Mouse (Mus musculus) megakaryocyte-erythroid progenitor cell, adult 5-6 weeks (primary cell): ENCODE measurements around the gene Klhl42. TPM values are rescaled to one million over a fixed set of nuclear protein-coding genes. Genes with fewer than 3 reads are reported as not detected.

Source experiments
- ATAC-seq: replicated peaks from 2 replicates; pipeline ENCODE4 v1.8.0; 2016; ENCODE audit warnings: mild to moderate bottlenecking, inconsistent platforms; ENCODE audit not compliant: severe bottlenecking, poor library complexity, low FRiP score, low TSS enrichment
- total RNA-seq, 2 experiments: library from RNA; stranded (forward) in 1 of 2; stranded (reverse) in 1 of 2; fragments of 200-1000, 215-1000 nt in 1 of 2; fragments of >200 nt in 1 of 2; fragmentation: Nextera tagmentation in 1 of 2; gene quantifications; 2 replicates each; pipeline ENCODE4 v1.2.3; 2014 to 2017

Klhl42 gene
- total RNA-seq, 2 experiments from 2014 or later, result 7.3 to 11.2 TPM

- no peak for ATAC-seq
These were observed 47.1 kb downstream of the Klhl42 start for GRCm38 (mm10) chr6:147138260-147138659.

DNA sequence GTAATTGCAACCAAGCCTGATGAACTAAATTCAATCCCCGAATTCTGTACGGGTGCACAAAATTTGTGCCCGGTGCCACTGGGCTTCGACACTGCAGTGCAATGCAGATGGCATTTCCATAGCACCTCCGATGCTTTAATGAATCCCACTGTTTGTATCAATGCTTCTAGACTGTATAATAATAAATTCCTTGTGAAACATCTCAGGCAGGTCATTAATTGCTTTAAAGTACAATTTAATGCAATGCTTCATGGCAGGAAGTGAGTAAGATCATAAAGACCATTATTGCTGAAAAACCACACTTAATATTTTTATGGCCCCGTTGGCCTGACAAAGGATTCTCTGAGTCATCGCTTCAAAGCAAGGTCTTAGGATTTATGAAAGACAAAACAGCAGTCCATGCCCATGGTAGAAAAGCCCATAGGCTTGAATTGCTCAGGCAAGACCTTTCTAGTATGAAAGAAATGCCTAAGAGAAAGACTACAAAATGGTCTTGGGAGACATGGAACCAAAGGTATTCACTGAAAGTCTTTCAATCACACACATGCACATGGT is 49.5 kb downstream of the Klhl42 start:
- ATAC-seq, result no peak

DNA sequence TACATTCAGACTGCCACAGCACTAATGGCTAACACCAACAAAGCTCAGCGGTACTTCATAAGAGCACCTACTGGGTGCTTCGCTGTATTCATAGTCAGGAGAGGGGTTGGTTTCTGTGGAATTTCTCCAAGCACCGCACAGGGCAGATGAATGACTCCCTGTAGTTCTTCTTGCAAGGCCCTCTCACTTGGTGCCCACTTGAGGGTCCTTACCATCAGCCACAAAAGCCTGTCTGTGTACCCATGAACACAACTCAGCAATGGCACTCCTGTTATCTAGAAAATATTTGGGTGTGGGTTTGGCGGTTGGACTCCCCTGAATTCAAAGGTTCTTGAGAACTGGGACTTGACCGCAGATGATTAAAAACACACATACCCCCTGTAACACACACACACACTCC is 53.5 kb downstream of the Klhl42 start:
- ATAC-seq, result no peak

- no peak for ATAC-seq
These were observed 54.1 kb downstream of the Klhl42 start for GRCm38 (mm10) chr6:147145277-147145676.

GRCm38 (mm10) chr6:147145753-147146152 is 54.6 kb downstream of the Klhl42 start:
- no peak for ATAC-seq

DNA sequence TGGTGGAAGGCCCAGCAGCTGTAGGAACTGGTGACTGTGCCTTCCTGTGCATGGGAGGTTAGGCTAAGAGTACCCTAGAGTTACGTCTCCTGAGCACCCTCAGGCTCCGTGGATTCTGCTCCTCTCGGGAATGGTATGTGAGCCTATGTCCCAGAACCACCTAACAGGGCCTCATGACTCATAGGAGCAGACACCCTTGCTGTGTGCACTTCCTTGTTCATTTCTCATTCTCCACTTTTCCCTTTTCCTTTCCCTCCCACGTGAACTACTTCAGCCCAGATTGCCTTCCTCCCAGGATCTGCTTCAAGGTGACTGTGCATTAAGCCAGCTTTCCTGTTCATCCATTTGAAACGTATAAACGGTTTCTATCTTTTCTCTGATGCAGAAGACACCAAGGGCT is 59.9 kb downstream of the Klhl42 start:
- ATAC-seq, result no peak

DNA sequence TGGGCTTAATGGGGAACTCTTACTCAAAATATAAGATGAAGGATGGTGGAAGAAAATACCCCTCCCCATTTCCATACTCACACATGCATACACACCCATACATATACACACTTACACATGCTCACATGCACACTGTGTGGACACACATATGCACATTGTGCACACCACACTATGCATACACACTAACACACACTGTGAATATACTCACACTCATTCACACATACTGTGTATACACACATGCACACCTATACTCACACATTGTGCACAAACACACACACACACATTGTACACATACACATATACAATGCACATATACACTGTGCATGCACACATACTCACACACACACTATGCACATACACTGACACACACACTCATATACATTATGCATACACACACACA is 60.7 kb downstream of the Klhl42 start:
- no peak for ATAC-seq

DNA sequence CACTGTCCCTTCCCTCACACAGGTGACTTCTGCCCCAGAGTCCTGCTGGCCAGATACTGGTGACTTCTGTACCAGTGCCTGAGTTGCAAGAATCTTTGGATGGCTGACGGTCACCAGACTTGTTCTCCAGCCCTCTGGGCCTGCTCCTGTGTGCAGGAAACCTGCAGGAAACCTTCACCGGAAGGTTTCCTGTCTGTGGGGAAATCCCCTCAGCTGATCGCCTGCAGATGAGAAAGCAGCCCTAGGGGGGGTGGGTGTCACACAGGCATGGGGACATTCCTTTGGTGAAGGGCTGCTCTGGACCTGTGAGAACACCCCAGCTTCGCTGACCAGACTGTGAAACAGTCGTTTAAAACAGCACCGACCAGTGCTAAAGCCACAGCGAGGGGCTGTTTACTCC is 63.9 kb downstream of the Klhl42 start:
- no peak for ATAC-seq

DNA sequence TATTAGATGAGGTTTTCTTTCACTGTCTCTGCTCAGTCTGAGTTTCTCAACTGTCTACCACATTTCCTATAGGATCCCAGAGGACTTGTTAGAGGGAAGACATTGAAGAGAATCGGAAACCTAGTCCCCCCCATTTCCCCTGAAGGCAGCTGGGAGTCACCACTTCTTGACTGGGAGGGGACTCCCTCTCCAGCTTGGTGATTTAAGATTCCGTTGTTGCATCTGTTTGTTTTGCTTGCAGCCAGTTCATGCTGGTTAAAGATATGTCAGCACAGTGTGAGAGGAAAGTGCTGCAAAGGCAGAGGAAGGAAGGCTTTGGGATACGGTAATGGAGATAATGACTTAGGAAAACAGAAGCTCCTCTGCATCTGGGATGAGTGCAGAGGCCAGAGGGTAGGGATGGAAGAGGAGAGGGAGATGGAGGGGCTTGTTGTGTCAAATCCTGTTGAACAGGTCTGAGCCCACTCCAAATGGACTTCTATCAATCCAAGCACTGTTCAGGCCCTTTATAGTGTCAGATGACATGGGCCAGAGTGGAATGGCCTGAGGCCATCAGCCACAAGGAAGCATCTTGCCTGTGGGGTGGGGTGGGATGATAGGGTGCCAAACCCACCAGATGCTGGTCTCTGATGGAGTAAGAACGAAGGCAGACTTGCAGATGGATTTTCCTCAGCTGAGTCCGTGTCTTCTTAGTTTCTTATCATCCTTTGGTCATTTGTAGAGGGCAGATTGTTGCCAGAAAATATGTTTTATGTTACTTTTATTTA is 70.8 kb downstream of the Klhl42 start:
- ATAC-seq, result no peak

Other genes starting within 250 kb of the Klhl42 start
- gene Smco2, start 241.3 kb upstream of the Klhl42 start, total RNA-seq (2014; fragmentation: Nextera tagmentation), result not detected in 2 replicates
- not detected in 2 replicates for gene Smco2, start 241.3 kb upstream of the Klhl42 start, total RNA-seq (2017)
- 1.2 and 6.5 TPM in 2 replicates for gene Ppfibp1, start 202.9 kb upstream of the Klhl42 start, total RNA-seq (2014; fragmentation: Nextera tagmentation)
- gene Ppfibp1, start 202.9 kb upstream of the Klhl42 start, total RNA-seq (2017), result 6.1 and 11.4 TPM in 2 replicates
- not detected in 2 replicates for gene 1700034J05Rik, start 137.0 kb upstream of the Klhl42 start, total RNA-seq (2014; fragmentation: Nextera tagmentation)
- gene 1700034J05Rik, start 137.0 kb upstream of the Klhl42 start, total RNA-seq (2017), result not detected in 2 replicates
- 1.0 and 1.3 TPM in 2 replicates for gene Rep15, start 58.8 kb upstream of the Klhl42 start, total RNA-seq (2014; fragmentation: Nextera tagmentation)
- 0.57 TPM in 1 of 2 replicates, not detected in the other for gene Rep15, start 58.8 kb upstream of the Klhl42 start, total RNA-seq (2017)
- gene Mrps35, start 48.6 kb upstream of the Klhl42 start, total RNA-seq (2014; fragmentation: Nextera tagmentation), result 94.4 and 113 TPM in 2 replicates
- gene Mrps35, start 48.6 kb upstream of the Klhl42 start, total RNA-seq (2017), result 115 and 125 TPM in 2 replicates
- not detected in 2 replicates for gene Mansc4, start 4.3 kb upstream of the Klhl42 start, total RNA-seq (2014; fragmentation: Nextera tagmentation)
- not detected in 2 replicates for gene Mansc4, start 4.3 kb upstream of the Klhl42 start, total RNA-seq (2017)
- gene Pthlh, start 172.8 kb downstream of the Klhl42 start, total RNA-seq (2014; fragmentation: Nextera tagmentation), result not detected in 2 replicates
- not detected in 2 replicates for gene Pthlh, start 172.8 kb downstream of the Klhl42 start, total RNA-seq (2017)